Mouse (Mus musculus): ENCODE measurements around the gene Olfr114. TPM values are rescaled to one million over a fixed set of nuclear protein-coding genes. Genes with fewer than 3 reads are reported as not detected.

The Olfr114 gene
- polyA plus RNA-seq, 1 experiment from 2014 or later = not detected

DNA sequence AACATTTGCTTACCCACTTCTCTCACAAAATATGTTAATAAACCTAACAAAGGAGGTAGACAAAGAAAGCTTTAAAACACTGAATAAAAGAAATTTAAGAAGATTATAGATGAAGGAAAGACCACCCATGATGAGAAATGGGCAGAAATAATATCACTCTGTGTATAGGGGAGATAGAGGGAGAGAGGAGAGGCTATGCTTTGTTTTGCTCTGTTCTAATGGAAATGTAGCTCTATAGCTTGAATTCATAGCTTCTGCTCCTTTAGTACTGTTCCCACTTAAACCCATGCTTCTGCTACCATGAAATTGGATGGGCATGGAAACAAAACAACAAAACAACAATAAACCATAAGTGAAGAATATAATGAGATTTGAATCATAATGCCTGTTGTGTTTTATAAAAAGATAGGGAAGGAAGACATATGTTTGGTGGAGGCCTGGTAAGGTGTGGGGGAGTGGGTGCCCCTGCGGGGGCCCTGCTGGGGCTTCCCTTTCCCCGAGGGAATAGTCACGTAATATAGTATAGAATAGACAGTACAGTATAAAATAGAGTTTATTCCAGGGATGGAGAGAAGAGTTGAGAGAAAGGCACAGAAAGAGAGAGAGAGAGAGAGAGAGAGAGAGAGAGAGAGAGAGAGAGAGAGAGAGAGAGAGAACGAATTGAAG is 51.0 kb downstream of the Olfr114 start:
- ATAC-seq (no peak), DNase-seq (no peak)
- Histone ChIP-seq H3K27ac (ENCODE audit: low read depth) (no peak overlapping the region), H3K4me1 (ENCODE audit: insufficient read depth) (no peaks in the 10 kb centered on the region), H3K9me3 (ENCODE audit: low read length) (no peaks in the 10 kb centered on the region), H3K36me3 (replicated peaks; ENCODE audit: insufficient read depth, low read length) (no peaks in the 10 kb centered on the region), H3K4me3 (ENCODE audit: low read depth, low read length) (no peak overlapping the region), H3K9ac (replicated peaks) (no peak overlapping the region), H3K27me3 (ENCODE audit: insufficient read depth, low read length) (no peaks in the 10 kb centered on the region), H3K4me2 (ENCODE audit: low read depth, low read length) (no peak overlapping the region)
- WGBS (ENCODE audit: insufficient replicate concordance) = 73% methylated on average over 4 of the region's 4 CpGs
- TF ChIP-seq CTCF (IDR thresholded peaks at IDR 0.05; ENCODE audit: low read depth) (no peak), EP300 (IDR thresholded peaks at IDR 0.05; ENCODE audit: low read depth) (no peak)

Other genes starting within 250 kb of the Olfr114 start
- not detected in 2 replicates for gene Olfr104-ps, start 233.2 kb downstream of the Olfr114 start, polyA plus RNA-seq (2015; fragmentation: Nextera tagmentation; extraction: Ambion mirVana)
- not detected in 2 replicates for gene Olfr105-ps, start 213.7 kb downstream of the Olfr114 start, polyA plus RNA-seq (2015; fragmentation: Nextera tagmentation; extraction: Ambion mirVana)
- gene Olfr106-ps, start 202.3 kb downstream of the Olfr114 start, polyA plus RNA-seq (2015; fragmentation: Nextera tagmentation; extraction: Ambion mirVana) = not detected in 2 replicates
- not detected in 2 replicates for gene Olfr107, start 193.5 kb downstream of the Olfr114 start, polyA plus RNA-seq (2015; fragmentation: Nextera tagmentation; extraction: Ambion mirVana)
- not detected in 2 replicates for gene Olfr108, start 147.3 kb downstream of the Olfr114 start, polyA plus RNA-seq (2015; fragmentation: Nextera tagmentation; extraction: Ambion mirVana)
- not detected in 2 replicates for gene Olfr109, start 133.8 kb downstream of the Olfr114 start, polyA plus RNA-seq (2015; fragmentation: Nextera tagmentation; extraction: Ambion mirVana)
- gene H2-M2, start 109.2 kb downstream of the Olfr114 start, polyA plus RNA-seq (2015; fragmentation: Nextera tagmentation; extraction: Ambion mirVana) = not detected in 2 replicates
- not detected in 2 replicates for gene Olfr110, start 100.3 kb downstream of the Olfr114 start, polyA plus RNA-seq (2015; fragmentation: Nextera tagmentation; extraction: Ambion mirVana)
- not detected in 2 replicates for gene Olfr111, start 84.7 kb downstream of the Olfr114 start, polyA plus RNA-seq (2015; fragmentation: Nextera tagmentation; extraction: Ambion mirVana)
- gene Olfr112, start 23.3 kb downstream of the Olfr114 start, polyA plus RNA-seq (2015; fragmentation: Nextera tagmentation; extraction: Ambion mirVana) = not detected in 2 replicates
- not detected in 2 replicates for gene Olfr113, start 15.1 kb downstream of the Olfr114 start, polyA plus RNA-seq (2015; fragmentation: Nextera tagmentation; extraction: Ambion mirVana)
- not detected in 2 replicates for gene Olfr115, start 34.4 kb upstream of the Olfr114 start, polyA plus RNA-seq (2015; fragmentation: Nextera tagmentation; extraction: Ambion mirVana)
- gene Olfr116, start 34.5 kb upstream of the Olfr114 start, polyA plus RNA-seq (2015; fragmentation: Nextera tagmentation; extraction: Ambion mirVana) = not detected in 2 replicates
- not detected in 2 replicates for gene Olfr117, start 71.0 kb upstream of the Olfr114 start, polyA plus RNA-seq (2015; fragmentation: Nextera tagmentation; extraction: Ambion mirVana)
- not detected in 2 replicates for gene Olfr118, start 74.2 kb upstream of the Olfr114 start, polyA plus RNA-seq (2015; fragmentation: Nextera tagmentation; extraction: Ambion mirVana)
- gene Olfr119, start 103.8 kb upstream of the Olfr114 start, polyA plus RNA-seq (2015; fragmentation: Nextera tagmentation; extraction: Ambion mirVana) = not detected in 2 replicates
- not detected in 2 replicates for gene Olfr120, start 129.1 kb upstream of the Olfr114 start, polyA plus RNA-seq (2015; fragmentation: Nextera tagmentation; extraction: Ambion mirVana)
- not detected in 2 replicates for gene Olfr121, start 156.1 kb upstream of the Olfr114 start, polyA plus RNA-seq (2015; fragmentation: Nextera tagmentation; extraction: Ambion mirVana)
- not detected in 2 replicates for gene Olfr122, start 175.9 kb upstream of the Olfr114 start, polyA plus RNA-seq (2015; fragmentation: Nextera tagmentation; extraction: Ambion mirVana)
- not detected in 2 replicates for gene Olfr123, start 200.8 kb upstream of the Olfr114 start, polyA plus RNA-seq (2015; fragmentation: Nextera tagmentation; extraction: Ambion mirVana)
- not detected in 2 replicates for gene Olfr124, start 207.1 kb upstream of the Olfr114 start, polyA plus RNA-seq (2015; fragmentation: Nextera tagmentation; extraction: Ambion mirVana)
- gene Olfr125, start 240.2 kb upstream of the Olfr114 start, polyA plus RNA-seq (2015; fragmentation: Nextera tagmentation; extraction: Ambion mirVana) = not detected in 2 replicates

Data from liver, postnatal 0 days (tissue).